Mouse (Mus musculus): ENCODE measurements around the gene Rad51c. TPM values are rescaled to one million over a fixed set of nuclear protein-coding genes. Genes with fewer than 3 reads are reported as not detected.

Rad51c gene
- 1.6 TPM for polyA plus RNA-seq (2017; shearing (Covaris generic))

DNA sequence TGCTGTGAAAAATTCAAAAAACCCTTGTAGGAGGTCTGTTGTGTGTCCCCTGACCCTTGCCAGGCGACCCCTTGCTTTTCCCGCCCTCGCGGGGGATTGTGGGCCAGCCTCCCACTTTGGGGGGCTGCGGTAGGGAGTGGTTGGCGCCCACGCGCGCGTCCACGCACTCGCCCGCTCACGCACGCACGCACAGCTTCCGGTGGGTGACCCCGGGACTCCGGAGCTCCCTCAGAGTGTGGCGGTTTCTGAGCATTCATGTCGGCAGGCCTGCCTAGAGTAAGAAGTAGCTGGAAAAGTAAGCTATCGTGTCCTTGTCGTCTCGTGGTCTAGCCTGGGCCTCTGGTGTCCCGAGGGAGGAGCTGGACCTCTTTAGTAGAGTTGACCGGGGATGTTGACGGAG lies at the start of gene Rad51c, which contains the start of gene Tex14:
Rad51c (minus strand) TSS at position 79 of the 400 bp plus-strand sequence.
Tex14 (plus strand) TSS at position 190 of the 400 bp plus-strand sequence.

DNA sequence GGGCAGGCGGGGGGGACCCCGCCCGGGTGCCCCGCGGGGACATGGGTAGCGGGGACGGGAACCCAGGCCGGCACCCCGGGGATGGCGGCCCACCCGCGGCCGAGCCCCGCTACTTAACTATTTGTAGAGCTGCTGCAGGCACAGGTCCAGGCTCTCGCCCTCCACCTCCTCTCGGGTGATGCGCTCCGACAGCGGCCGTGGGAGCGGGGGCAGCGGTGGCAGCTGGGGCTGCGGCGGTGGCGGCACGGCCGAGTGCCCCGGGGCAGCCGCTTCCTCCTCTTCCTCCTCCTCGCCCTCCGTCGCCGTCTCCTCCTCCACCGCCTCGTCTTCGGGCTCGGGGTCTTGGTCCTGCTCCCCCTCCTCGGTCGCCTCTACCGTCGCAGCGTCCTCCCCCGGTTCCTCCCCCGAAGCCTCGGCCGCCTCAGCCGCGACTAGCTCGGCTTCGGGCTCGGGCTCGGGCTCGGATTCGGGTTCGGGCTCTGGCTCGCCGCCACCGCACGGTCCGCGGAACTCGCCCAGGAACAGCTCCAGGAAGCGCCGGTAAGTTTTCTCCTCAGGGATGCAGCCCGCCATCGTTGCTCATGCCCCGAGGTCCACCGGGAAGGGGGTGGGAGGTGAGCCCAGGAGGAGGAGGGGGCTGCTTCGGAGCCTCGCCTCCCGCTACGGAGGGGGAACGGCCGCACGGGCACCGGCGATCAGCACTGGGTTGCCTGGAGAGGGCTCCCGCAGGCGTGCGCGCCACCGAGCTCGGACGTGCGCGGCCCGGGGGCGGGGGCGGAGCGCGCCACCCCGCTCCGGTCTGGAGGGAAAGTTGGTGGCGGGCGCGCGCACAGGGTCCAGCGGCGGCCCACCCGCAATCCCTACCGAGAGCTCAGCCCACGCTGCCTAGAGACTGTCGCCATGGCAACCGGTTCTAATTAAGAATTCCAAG lies 46.2 kb downstream of the Rad51c start, which contains the start of gene Ppm1e:
Ppm1e (minus strand) TSS at position 693 of the 931 bp plus-strand sequence.

Other genes with a start within 250 kb of the Rad51c start
- gene Ppm1e, start 45.9 kb downstream of the Rad51c start, polyA plus RNA-seq (2017; shearing (Covaris generic)): not detected
- 0.41 TPM for gene Tex14, start 111 bp upstream of the Rad51c start, polyA plus RNA-seq (2017; shearing (Covaris generic))
- not detected for gene Gm11492, start 161.7 kb upstream of the Rad51c start, polyA plus RNA-seq (2017; shearing (Covaris generic))
- gene Sept4, start 163.9 kb upstream of the Rad51c start, polyA plus RNA-seq (2017; shearing (Covaris generic)): 2.2 TPM
- gene Mtmr4, start 187.2 kb upstream of the Rad51c start, polyA plus RNA-seq (2017; shearing (Covaris generic)): 16.5 TPM
- not detected for gene Hsf5, start 212.2 kb upstream of the Rad51c start, polyA plus RNA-seq (2017; shearing (Covaris generic))

Data from effector memory CD4-positive, alpha-beta T cell, adult 5 months (primary cell).